Mouse (Mus musculus): ENCODE measurements around the gene Blnk.
A peak's percentile ranks its signal among the peaks of the same experiment; 100 is the strongest.

Gene Blnk

GRCm38 (mm10) chr19:40994057-40994585 is at the start of gene Blnk:
Gene Blnk (minus strand): TSS chr19:40994535.
- no peak for DNase-seq (ENCODE audit: low read depth, low spot score)

- DNase-seq (ENCODE audit: low read depth, low spot score) = no peak
These were observed 44.8 kb upstream of the Blnk start for GRCm38 (mm10) chr19:41039110-41039509.

GRCm38 (mm10) chr19:41035809-41036551 is 41.6 kb upstream of the Blnk start:
- no peak for DNase-seq (ENCODE audit: low read depth, low spot score)

GRCm38 (mm10) chr19:41031869-41032268 is 37.5 kb upstream of the Blnk start:
- no peak for DNase-seq (ENCODE audit: low read depth, low spot score)

- DNase-seq (ENCODE audit: low read depth, low spot score) = peak; percentile 29
These were observed 36.7 kb upstream of the Blnk start for GRCm38 (mm10) chr19:41031009-41031408.

GRCm38 (mm10) chr19:41030161-41030560 is 35.8 kb upstream of the Blnk start:
- no peak for DNase-seq (ENCODE audit: low read depth, low spot score)

GRCm38 (mm10) chr19:41029219-41029618 is 34.9 kb upstream of the Blnk start, which contains the start of gene Dntt:
Gene Dntt (plus strand): TSS chr19:41029275.
- no peak for DNase-seq (ENCODE audit: low read depth, low spot score)

GRCm38 (mm10) chr19:41027601-41028000 is 33.3 kb upstream of the Blnk start:
- no peak for DNase-seq (ENCODE audit: low read depth, low spot score)

- no peak for DNase-seq (ENCODE audit: low read depth, low spot score)
These were observed 32.7 kb upstream of the Blnk start for GRCm38 (mm10) chr19:41027024-41027423.

GRCm38 (mm10) chr19:41026551-41026950 is 32.2 kb upstream of the Blnk start:
- no peak for DNase-seq (ENCODE audit: low read depth, low spot score)

GRCm38 (mm10) chr19:41022244-41022643 is 27.9 kb upstream of the Blnk start:
- no peak for DNase-seq (ENCODE audit: low read depth, low spot score)

- no peak for DNase-seq (ENCODE audit: low read depth, low spot score)
These were observed 26.2 kb upstream of the Blnk start for GRCm38 (mm10) chr19:41020537-41020936.

- DNase-seq (ENCODE audit: low read depth, low spot score) = no peak
These were observed 24.9 kb upstream of the Blnk start for GRCm38 (mm10) chr19:41019164-41019675.

GRCm38 (mm10) chr19:41015951-41016716 is 21.8 kb upstream of the Blnk start:
- DNase-seq (ENCODE audit: low read depth, low spot score) = peak; percentile 80

- no peak for DNase-seq (ENCODE audit: low read depth, low spot score)
These were observed 19.7 kb upstream of the Blnk start for GRCm38 (mm10) chr19:41014003-41014402.

- DNase-seq (ENCODE audit: low read depth, low spot score) = no peak
These were observed 19.3 kb upstream of the Blnk start for GRCm38 (mm10) chr19:41013591-41013990.

- no peak for DNase-seq (ENCODE audit: low read depth, low spot score)
These were observed 17.3 kb upstream of the Blnk start for GRCm38 (mm10) chr19:41011676-41012075.

GRCm38 (mm10) chr19:41008674-41009395 is 14.5 kb upstream of the Blnk start:
- DNase-seq (ENCODE audit: low read depth, low spot score) = no peak

- no peak for DNase-seq (ENCODE audit: low read depth, low spot score)
These were observed 13.4 kb upstream of the Blnk start for GRCm38 (mm10) chr19:41007733-41008132.

- no peak for DNase-seq (ENCODE audit: low read depth, low spot score)
These were observed 13.0 kb upstream of the Blnk start for GRCm38 (mm10) chr19:41007326-41007725.

- no peak for DNase-seq (ENCODE audit: low read depth, low spot score)
These were observed 12.3 kb upstream of the Blnk start for GRCm38 (mm10) chr19:41006621-41007020.

Data from 3T3-L1 (cell line).